Mouse (Mus musculus): ENCODE measurements around the gene Gm20388.

Gene Gm20388

GRCm38 (mm10) chr8:120204736-120205360 lies 294.2 kb downstream of the Gm20388 start:
- DNase-seq (ENCODE audit: low spot score) = peak; percentile 3

GRCm38 (mm10) chr8:120205916-120206315 lies 295.3 kb downstream of the Gm20388 start:
- no peak for DNase-seq (ENCODE audit: low spot score)

- no peak for DNase-seq (ENCODE audit: low spot score)
Observed at GRCm38 (mm10) chr8:120207364-120207763, 296.7 kb downstream of the Gm20388 start.

GRCm38 (mm10) chr8:120208113-120208512 lies 297.5 kb downstream of the Gm20388 start:
- no peak for DNase-seq (ENCODE audit: low spot score)

- DNase-seq (ENCODE audit: low spot score) = peak; percentile 69
Observed at GRCm38 (mm10) chr8:120211345-120211744, 300.7 kb downstream of the Gm20388 start.

- no peak for DNase-seq (ENCODE audit: low spot score)
Observed at GRCm38 (mm10) chr8:120212596-120212995, 302.0 kb downstream of the Gm20388 start.

GRCm38 (mm10) chr8:120213229-120213628 lies 302.6 kb downstream of the Gm20388 start:
- no peak for DNase-seq (ENCODE audit: low spot score)

- DNase-seq (ENCODE audit: low spot score) = no peak
Observed at GRCm38 (mm10) chr8:120213939-120214338, 303.3 kb downstream of the Gm20388 start.

GRCm38 (mm10) chr8:120215416-120216141 lies 304.9 kb downstream of the Gm20388 start:
- peak; percentile 30 for DNase-seq (ENCODE audit: low spot score)

- DNase-seq (ENCODE audit: low spot score) = peak; percentile 90
Observed at GRCm38 (mm10) chr8:120216855-120217830, 306.5 kb downstream of the Gm20388 start.

- peak; percentile 31 for DNase-seq (ENCODE audit: low spot score)
Observed at GRCm38 (mm10) chr8:120222548-120222947, 311.9 kb downstream of the Gm20388 start.

GRCm38 (mm10) chr8:120224521-120225420 lies 314.1 kb downstream of the Gm20388 start:
- DNase-seq (ENCODE audit: low spot score) = peak; percentile 33

- peak; percentile 47 for DNase-seq (ENCODE audit: low spot score)
Observed at GRCm38 (mm10) chr8:120225421-120226151, 314.9 kb downstream of the Gm20388 start.

GRCm38 (mm10) chr8:120226700-120227577 lies 316.3 kb downstream of the Gm20388 start:
- DNase-seq (ENCODE audit: low spot score) = no peak

- no peak for DNase-seq (ENCODE audit: low spot score)
Observed at GRCm38 (mm10) chr8:120227578-120227876, 316.9 kb downstream of the Gm20388 start.

GRCm38 (mm10) chr8:120227891-120228591 lies 317.4 kb downstream of the Gm20388 start, which contains the start of gene Gse1:
TSS of gene Gse1 (plus strand) at chr8:120228456.
- DNase-seq (ENCODE audit: low spot score) = peak; percentile 94

- DNase-seq (ENCODE audit: low spot score) = peak; percentile 45
Observed at GRCm38 (mm10) chr8:120228781-120229573, 318.3 kb downstream of the Gm20388 start.

- DNase-seq (ENCODE audit: low spot score) = peak; percentile 65
Observed at GRCm38 (mm10) chr8:120229574-120229916, 318.9 kb downstream of the Gm20388 start.
